Mouse (Mus musculus) heart, postnatal 14 days (tissue): ENCODE measurements around the gene Aff3. TPM values are rescaled to one million over a fixed set of nuclear protein-coding genes. Genes with fewer than 3 reads are reported as not detected.

Source experiments
- DNase-seq, 2 experiments: peaks; one replicate each; pipeline ENCODE4 v3.0.0; 2021 to 2022
- intact Hi-C: fragments of 180-260 bp; cut with DNase I; formaldehyde crosslinking; loops from one replicate; pipeline ENCODE4 v1.15.1; 2025
- total RNA-seq, 2 experiments: library from RNA; stranded (reverse); gene quantifications; 2 replicates each; pipeline ENCODE4 v1.2.3; 2021

Aff3 gene
- total RNA-seq, 2 experiments from 2014 or later, result 4.4 to 5.8 TPM

DNA sequence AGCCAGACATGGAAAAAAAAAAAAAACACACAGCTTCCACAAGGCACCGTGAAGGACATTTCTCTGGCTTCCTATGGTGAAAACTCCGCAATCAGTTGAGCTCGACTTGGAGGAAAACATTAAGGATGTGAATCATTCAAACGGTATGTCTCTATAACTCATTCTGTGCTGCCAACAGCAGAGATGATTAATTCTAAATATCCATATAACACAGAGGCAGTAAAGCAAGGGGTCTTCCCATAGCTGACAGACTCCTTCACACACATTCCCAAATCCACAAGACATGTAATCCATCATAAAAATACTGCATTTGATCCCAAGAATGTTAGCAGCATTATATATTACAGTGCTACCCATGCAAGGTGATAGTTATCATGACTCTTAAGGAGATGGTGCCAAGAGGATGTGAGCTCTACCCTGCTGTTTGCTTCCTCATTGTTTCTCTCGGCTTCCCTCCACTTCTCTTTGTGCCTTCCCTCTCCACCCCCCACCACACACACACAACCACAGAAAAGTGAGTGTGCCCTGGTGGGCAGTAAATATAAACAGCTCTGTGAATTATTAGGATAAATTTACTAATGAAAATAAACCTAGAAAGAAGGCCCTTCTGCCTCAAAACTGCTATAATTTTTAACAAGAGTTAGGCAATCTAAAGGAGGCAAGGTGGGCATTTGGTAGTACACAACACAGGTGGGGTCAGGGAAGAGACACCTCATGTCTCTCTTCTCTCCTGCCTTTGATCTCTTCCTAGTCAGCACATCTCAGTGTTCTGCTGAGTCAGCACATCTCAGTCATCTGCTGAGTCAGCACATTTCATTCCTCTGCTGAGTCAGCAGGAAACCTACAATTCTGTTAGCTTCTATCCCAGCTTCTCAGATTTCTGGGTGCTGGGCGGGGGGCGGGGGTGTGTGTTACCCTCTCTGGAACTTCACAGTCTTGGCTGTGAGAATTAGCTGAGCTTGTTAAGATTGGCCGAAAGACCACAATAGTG lies 115.8 kb downstream of the Aff3 start:
- DNase-seq, result no peak
- intact Hi-C loops, result no loop called here

GRCm38 (mm10) chr1:38547685-38548084 lies 117.1 kb downstream of the Aff3 start:
- intact Hi-C loops, result no loop called here
- DNase-seq, result no peak

DNA sequence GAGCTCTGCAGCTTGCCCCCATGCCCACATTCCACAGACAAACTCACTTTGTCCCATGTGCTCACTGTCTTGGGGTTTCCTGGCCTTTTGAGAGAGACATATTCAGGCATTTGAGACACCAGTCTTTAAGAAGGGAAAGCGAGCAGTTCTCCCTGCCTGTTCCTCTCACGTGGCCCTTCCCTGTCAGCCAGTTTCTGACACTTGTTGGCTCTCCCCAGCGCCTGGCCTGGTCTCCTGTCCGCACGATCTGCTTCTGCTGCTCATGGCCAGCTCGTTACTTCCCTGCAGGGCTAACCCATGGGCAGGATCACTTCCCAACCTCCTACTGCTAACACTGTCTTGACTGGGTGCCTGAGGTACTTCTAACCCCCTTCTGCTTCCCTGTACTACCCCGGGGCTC lies 118.1 kb downstream of the Aff3 start:
- DNase-seq, result peak; percentile 27 to 41
- intact Hi-C loops, result no loop called here

GRCm38 (mm10) chr1:38545282-38545945 lies 119.3 kb downstream of the Aff3 start:
- DNase-seq, result no peak
- intact Hi-C loops, result no loop called here

DNA sequence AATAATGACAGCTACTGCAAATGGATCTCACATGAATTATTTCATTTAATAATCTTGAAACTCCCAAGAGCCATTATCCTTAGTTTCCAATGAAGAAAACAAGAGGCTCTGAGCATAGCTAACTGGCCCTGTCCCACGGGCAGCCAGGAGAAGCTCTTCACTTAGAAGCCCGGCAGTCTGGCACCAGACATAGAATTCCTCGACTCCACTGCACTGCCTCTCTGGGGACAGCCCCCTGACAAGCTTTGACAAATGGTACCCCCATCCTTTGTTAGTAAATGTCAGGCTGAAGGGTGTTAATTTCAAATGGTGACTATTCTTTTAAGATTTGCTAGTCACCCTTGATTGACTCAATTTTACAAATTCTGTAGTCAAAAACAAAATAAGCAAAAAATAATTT lies 120.3 kb downstream of the Aff3 start:
- intact Hi-C loops, result no loop called here
- DNase-seq, result no peak

DNA sequence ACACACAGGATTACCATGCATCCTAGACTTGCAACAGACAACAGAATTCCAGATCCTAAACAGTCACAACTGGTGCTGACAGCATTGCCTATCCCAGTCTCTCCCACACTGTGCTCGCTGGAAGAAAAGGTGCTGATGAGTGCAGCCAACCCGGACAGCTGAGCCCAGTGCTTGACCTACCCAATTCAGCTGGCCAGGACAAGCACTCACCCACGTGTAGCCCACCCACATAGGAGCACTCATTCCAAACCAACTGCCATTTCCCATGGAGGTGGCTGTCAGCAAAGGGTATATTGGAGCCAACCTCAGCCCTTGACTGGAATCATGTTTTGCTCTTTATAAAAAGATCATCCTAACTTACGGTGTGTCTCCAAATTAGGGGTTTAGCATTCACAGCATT lies 123.2 kb downstream of the Aff3 start:
- intact Hi-C loops, result no loop called here
- DNase-seq, result peak in 1 of 2 experiments; percentile 14

GRCm38 (mm10) chr1:38536929-38537540 lies 127.7 kb downstream of the Aff3 start:
- intact Hi-C loops, result no loop called here
- DNase-seq, result no peak

- intact Hi-C loops, result no loop called here
- DNase-seq, result no peak
Observed at GRCm38 (mm10) chr1:38532581-38532980, 132.2 kb downstream of the Aff3 start.

DNA sequence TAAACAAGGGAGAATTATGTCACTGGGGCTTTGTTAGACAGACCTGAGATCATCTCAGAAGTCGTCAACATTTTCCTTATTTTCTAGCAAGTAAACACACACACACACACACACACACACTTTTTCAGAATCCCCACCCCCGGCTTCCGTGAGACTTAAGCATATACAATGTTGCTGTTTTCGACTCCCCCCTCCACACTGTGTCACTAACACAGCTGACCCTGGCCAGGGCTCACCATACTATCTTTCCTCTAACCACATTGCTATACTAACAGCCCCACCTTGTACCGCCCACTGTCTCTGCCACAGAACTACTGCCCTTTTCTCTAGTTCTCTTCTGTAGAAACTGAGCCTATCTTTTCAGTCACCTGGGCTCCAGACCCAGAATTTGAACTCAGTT lies 136.1 kb downstream of the Aff3 start:
- DNase-seq, result no peak
- intact Hi-C loops, result no loop called here

GRCm38 (mm10) chr1:38526568-38526967 lies 138.2 kb downstream of the Aff3 start:
- no peak for DNase-seq
- intact Hi-C loops, result no loop called here

GRCm38 (mm10) chr1:38521651-38522050 lies 143.1 kb downstream of the Aff3 start:
- intact Hi-C loops, result no loop called here
- DNase-seq, result no peak

GRCm38 (mm10) chr1:38516225-38516624 lies 148.5 kb downstream of the Aff3 start:
- DNase-seq, result no peak
- intact Hi-C loops, result no loop called here

- intact Hi-C loops, result no loop called here
- DNase-seq, result no peak
Observed at GRCm38 (mm10) chr1:38514634-38515011, 150.1 kb downstream of the Aff3 start.

- DNase-seq, result no peak
- intact Hi-C loops, result no loop called here
Observed at GRCm38 (mm10) chr1:38513970-38514633, 150.7 kb downstream of the Aff3 start.

GRCm38 (mm10) chr1:38512258-38513081 lies 152.3 kb downstream of the Aff3 start:
- intact Hi-C loops, result no loop called here
- no peak for DNase-seq

GRCm38 (mm10) chr1:38511076-38511475 lies 153.7 kb downstream of the Aff3 start:
- intact Hi-C loops, result no loop called here
- DNase-seq, result no peak

DNA sequence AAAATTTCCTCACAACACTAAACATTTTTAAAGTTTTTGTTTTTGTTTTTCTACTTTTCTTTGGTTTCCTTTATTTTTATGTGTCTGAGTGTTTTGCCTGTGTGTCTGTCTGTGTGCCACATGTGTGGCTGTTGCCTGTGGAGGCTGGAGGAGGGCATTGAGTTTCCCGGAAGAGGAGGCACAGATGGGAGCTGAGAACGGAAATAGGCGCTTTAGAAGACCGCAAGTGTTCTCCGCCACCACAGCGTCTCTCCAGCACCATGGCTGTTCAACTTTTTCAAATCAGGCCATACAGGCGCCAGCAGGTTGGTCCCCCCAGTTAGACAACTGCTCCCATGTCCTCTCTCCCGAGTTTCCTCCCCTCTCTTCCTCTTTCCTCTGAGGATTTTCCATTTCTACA lies 155.5 kb downstream of the Aff3 start:
- intact Hi-C loops, result no loop called here
- no peak for DNase-seq

DNA sequence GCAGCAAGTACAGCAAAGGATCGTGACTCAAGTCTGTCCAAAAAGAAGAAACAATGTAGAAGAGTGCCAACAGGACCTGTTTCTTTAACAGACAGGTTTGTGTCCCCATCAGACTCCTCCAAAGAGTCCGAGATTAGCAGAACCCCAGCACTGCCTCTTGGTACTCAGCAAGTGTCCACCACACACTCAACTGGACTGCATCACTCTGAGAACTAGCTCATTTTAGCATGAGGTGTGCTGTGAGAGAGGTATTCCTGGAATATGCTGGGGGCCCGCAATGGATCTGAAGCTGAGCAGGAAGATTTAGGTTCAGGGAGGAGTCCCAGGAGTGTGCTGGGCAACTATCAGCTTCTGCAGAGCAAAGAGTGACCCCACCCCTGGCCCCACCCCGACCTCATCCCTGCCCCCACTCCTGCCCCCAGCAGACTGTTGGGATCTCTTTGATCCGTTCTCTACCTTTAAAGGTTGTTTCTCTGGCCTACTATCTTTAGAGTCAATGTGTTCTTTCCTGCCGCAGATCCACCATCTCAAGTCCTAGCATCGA lies 157.0 kb downstream of the Aff3 start:
- no peak for DNase-seq
- intact Hi-C loops, result no loop called here

- DNase-seq, result no peak
- intact Hi-C loops, result no loop called here
Observed at GRCm38 (mm10) chr1:38506396-38506795, 158.4 kb downstream of the Aff3 start.
